Mouse (Mus musculus) CD4-positive, CD25-positive, alpha-beta regulatory T cell, adult 2 months (primary cell): ENCODE data around the gene Srsf2.

Experiments used
- DNase-seq: peaks from one replicate; pipeline ENCODE4 v3.0.0-alpha.2; 2012; ENCODE audit warnings: low read depth, low spot score

Gene Srsf2

GRCm38 (mm10) chr11:116810528-116810927, 42.4 kb downstream of the Srsf2 start:
- DNase-seq = no peak

- peak; percentile 25 for DNase-seq
Observed at GRCm38 (mm10) chr11:116809520-116809919, 43.4 kb downstream of the Srsf2 start.

- DNase-seq = no peak
Observed at GRCm38 (mm10) chr11:116808811-116809395, 44.0 kb downstream of the Srsf2 start.

- DNase-seq = peak; percentile 85
Observed at GRCm38 (mm10) chr11:116807938-116808606, 44.8 kb downstream of the Srsf2 start.

GRCm38 (mm10) chr11:116807526-116807925, 45.4 kb downstream of the Srsf2 start:
- DNase-seq = no peak

- DNase-seq = no peak
Observed at GRCm38 (mm10) chr11:116807116-116807515, 45.8 kb downstream of the Srsf2 start.

GRCm38 (mm10) chr11:116806136-116807071, 46.5 kb downstream of the Srsf2 start:
- DNase-seq = no peak

- DNase-seq = no peak
Observed at GRCm38 (mm10) chr11:116802709-116803108, 50.2 kb downstream of the Srsf2 start.

GRCm38 (mm10) chr11:116801106-116801505, 51.8 kb downstream of the Srsf2 start:
- DNase-seq = no peak
